8 mouse cellular contexts compared by ENCODE assay signal in genomic region chr7:67952777-67953700, GRCm38 (mm10). TPM values are rescaled to one million over a fixed set of nuclear protein-coding genes. Genes with fewer than 3 reads are reported as not detected.
A peak's percentile ranks its signal among the peaks of the same experiment; 100 is the strongest.
DNase-seq lines count a peak whose midpoint lies in the region; ATAC-seq and TF ChIP-seq lines count a peak whose summit lies in the region.

TSS of gene Igf1r (plus strand) at chr7:67952827.

- under 1% methylated on average over 62 of the region's 62 CpGs for WGBS in intestine, embryonic 15.5 days
- WGBS in limb, embryonic 14.5 days: under 1% methylated on average over 48 of the region's 62 CpGs
- whole genome bisulfite sequencing in midbrain, embryonic 14.5 days: under 1% methylated on average over 59 of the region's 62 CpGs
- WGBS in stomach, embryonic 14.5 days: under 1% methylated on average over 59 of the region's 62 CpGs

- H3K4me3 ChIP-seq in left cerebral cortex, adult 2 months: peak within 1 kb of the TSS; percentile 92
- H3K4me3 ChIP-seq in intestine, embryonic 15.5 days (replicated peaks): peak within 1 kb of the TSS; percentile 84
- H3K4me3 ChIP-seq in limb, embryonic 14.5 days (replicated peaks; ENCODE audit: low read length): peak within 1 kb of the TSS; percentile 82
- peak within 1 kb of the TSS; percentile 85 for H3K4me3 ChIP-seq in midbrain, embryonic 14.5 days (replicated peaks; ENCODE audit: low read depth, low read length)
- H3K4me3 ChIP-seq in stomach, embryonic 14.5 days (ENCODE audit: low read depth, low read length): peak within 1 kb of the TSS; percentile 86

- no peak for ATAC-seq in intestine, embryonic 15.5 days
- no peak for ATAC-seq in limb, embryonic 14.5 days (ENCODE audit: low FRiP score, low read depth)
- ATAC-seq in midbrain, embryonic 14.5 days (ENCODE audit: low FRiP score, low TSS enrichment): no peak
- no peak for ATAC-seq in stomach, embryonic 14.5 days (ENCODE audit: insufficient number of reproducible peaks, insufficient read depth, low FRiP score, low read depth)

- peak; percentile 41 to 43 for DNase-seq in left cerebral cortex, adult 2 months (ENCODE audit: extremely low spot score in 1 of 2, low spot score in 2 of 2)
- no peak for DNase-seq in left cerebral cortex, adult 9 months (ENCODE audit: low spot score in 2 of 2)
- DNase-seq in cerebellum, postnatal 4 days (ENCODE audit: low spot score in 2 of 2): peak; percentile 43 to 48
- DNase-seq in gonadal fat pad, adult 2 months (ENCODE audit: low read depth): no peak
- DNase-seq in limb, embryonic 14.5 days (ENCODE audit: low spot score): peak; percentile 51
- peak; percentile 68 for DNase-seq in midbrain, embryonic 14.5 days

- H3K9ac ChIP-seq in intestine, embryonic 15.5 days: peak within 1 kb of the TSS; percentile 88
- H3K9ac ChIP-seq in limb, embryonic 14.5 days (ENCODE audit: low read depth, low read length, severe bottlenecking): peak within 1 kb of the TSS; percentile 99
- peak within 1 kb of the TSS; percentile 94 for H3K9ac ChIP-seq in midbrain, embryonic 14.5 days (replicated peaks; ENCODE audit: low read length)
- peak within 1 kb of the TSS; percentile 93 for H3K9ac ChIP-seq in stomach, embryonic 14.5 days (replicated peaks; ENCODE audit: low read depth, low read length)

- no peaks in the 10 kb centered on the region for H3K36me3 ChIP-seq in intestine, embryonic 15.5 days
- no peaks in the 10 kb centered on the region for H3K36me3 ChIP-seq in limb, embryonic 14.5 days (ENCODE audit: control insufficient read depth, insufficient read depth, low read length)
- H3K36me3 ChIP-seq in midbrain, embryonic 14.5 days (ENCODE audit: control insufficient read depth, insufficient read depth, low read length): no peaks in the 10 kb centered on the region
- H3K36me3 ChIP-seq in stomach, embryonic 14.5 days (ENCODE audit: control insufficient read depth, insufficient read depth, low read length): no peaks in the 10 kb centered on the region

- H3K27ac ChIP-seq in left cerebral cortex, adult 2 months: peak within 1 kb of the TSS; percentile 99
- peak within 1 kb of the TSS; percentile 100 for H3K27ac ChIP-seq in intestine, embryonic 15.5 days
- H3K27ac ChIP-seq in limb, embryonic 14.5 days (replicated peaks; ENCODE audit: low read depth, low read length): peak within 1 kb of the TSS; percentile 100
- peak within 1 kb of the TSS; percentile 99 for H3K27ac ChIP-seq in midbrain, embryonic 14.5 days (replicated peaks; ENCODE audit: low read depth, low read length)
- H3K27ac ChIP-seq in stomach, embryonic 14.5 days (ENCODE audit: low read length): peak within 1 kb of the TSS; percentile 100

- peak within 1 kb of the TSS; percentile 91 for H3K4me2 ChIP-seq in intestine, embryonic 15.5 days (replicated peaks)
- H3K4me2 ChIP-seq in limb, embryonic 14.5 days (replicated peaks; ENCODE audit: low read depth, low read length, severe bottlenecking): peak within 1 kb of the TSS; percentile 86
- H3K4me2 ChIP-seq in midbrain, embryonic 14.5 days (ENCODE audit: low read length): peak within 1 kb of the TSS; percentile 99
- H3K4me2 ChIP-seq in stomach, embryonic 14.5 days (replicated peaks; ENCODE audit: low read depth, low read length): peak within 1 kb of the TSS; percentile 99

- no peaks in the 10 kb centered on the region for H3K27me3 ChIP-seq in intestine, embryonic 15.5 days (replicated peaks)
- H3K27me3 ChIP-seq in limb, embryonic 14.5 days (ENCODE audit: control insufficient read depth, insufficient read depth, low read length): no peaks in the 10 kb centered on the region
- H3K27me3 ChIP-seq in midbrain, embryonic 14.5 days (ENCODE audit: control insufficient read depth, insufficient read depth, low read length): peaks cover 5% of the 10 kb centered on the region; the same call in 1 of the 2 replicates
- no peaks in the 10 kb centered on the region for H3K27me3 ChIP-seq in stomach, embryonic 14.5 days (ENCODE audit: control insufficient read depth, insufficient read depth, low read length)

- no peak for TF ChIP-seq POLR2A in limb, embryonic 14.5 days (IDR thresholded peaks at IDR 0.05; ENCODE audit: borderline replicate concordance, extremely low read depth, insufficient read depth, insufficient read length)

- peak; percentile 29 for TF ChIP-seq CTCF in left cerebral cortex, adult 2 months (IDR thresholded peaks at IDR 0.05)

- no peaks in the 10 kb centered on the region for H3K9me3 ChIP-seq in intestine, embryonic 15.5 days
- H3K9me3 ChIP-seq in limb, embryonic 14.5 days (ENCODE audit: control insufficient read depth, low read length): no peaks in the 10 kb centered on the region
- H3K9me3 ChIP-seq in midbrain, embryonic 14.5 days (ENCODE audit: control insufficient read depth, low read length): no peaks in the 10 kb centered on the region
- no peaks in the 10 kb centered on the region for H3K9me3 ChIP-seq in stomach, embryonic 14.5 days (ENCODE audit: control insufficient read depth, low read depth, low read length)

- intact Hi-C loops in left cerebral cortex, adult 2 months (cut with DNase I): loop anchor here (5.0 kb wide), 1 partner anchor 94 kb away; no protein-coding TSS in a partner anchor

- peaks cover 18% of the 10 kb centered on the region for H3K4me1 ChIP-seq in intestine, embryonic 15.5 days (replicated peaks)
- peaks cover 27% of the 10 kb centered on the region for H3K4me1 ChIP-seq in limb, embryonic 14.5 days (ENCODE audit: control insufficient read depth, insufficient read depth, low read length)
- peaks cover 32% of the 10 kb centered on the region for H3K4me1 ChIP-seq in midbrain, embryonic 14.5 days (ENCODE audit: control insufficient read depth, insufficient read depth, low read length)
- H3K4me1 ChIP-seq in stomach, embryonic 14.5 days (ENCODE audit: control insufficient read depth, insufficient read depth, low read length): peaks cover 33% of the 10 kb centered on the region

RNA-seq across cellular contexts. Expression of gene Igf1r, which starts in this region (rescaled TPM):
- total RNA-seq in left cerebral cortex, adult 2 months (2021): 10 to 100 TPM; 52.7 to 54.3 TPM
- polyA plus RNA-seq in gonadal fat pad, adult 2 months (2012; rRNA removed): 30.8 and 42.9 TPM in 2 replicates
- polyA plus RNA-seq in intestine, embryonic 15.5 days (2015; fragmentation: Nextera tagmentation; extraction: Ambion mirVana): 13.7 and 15.2 TPM in 2 replicates
- 34.6 and 41.1 TPM in 2 replicates for polyA plus RNA-seq in limb, embryonic 14.5 days (2012; rRNA removed)
- 22.5 and 26.9 TPM in 2 replicates for polyA plus RNA-seq in limb, embryonic 14.5 days (2014; fragmentation: Nextera tagmentation; extraction: Ambion mirVana)
- 25.8 and 34.1 TPM in 2 replicates for polyA plus RNA-seq in midbrain, embryonic 14.5 days (2014; fragmentation: Nextera tagmentation; extraction: Ambion mirVana)
- 23.0 and 23.2 TPM in 2 replicates for polyA plus RNA-seq in stomach, embryonic 14.5 days (2014; fragmentation: Nextera tagmentation; extraction: Ambion mirVana)

Comparison
In these comparisons a context has a peak if more than half of its experiments do, and no peak if none do; other contexts are left out.
1. DNase-seq: peak in left cerebral cortex, adult 2 months (2 of 2), cerebellum, postnatal 4 days (2 of 2), limb, embryonic 14.5 days (single experiment) and midbrain, embryonic 14.5 days (single experiment); none in left cerebral cortex, adult 9 months (0 of 2) and gonadal fat pad, adult 2 months (single experiment).
2. Peak in every context shown above with its lines, with median percentiles within 50 percentile points of each other: H3K27ac ChIP-seq, H3K4me3 ChIP-seq, H3K4me2 ChIP-seq and H3K9ac ChIP-seq.